Mouse (Mus musculus) hindbrain, embryonic 11.5 days (tissue): Measurements from ENCODE around the gene Olfr786. TPM values are rescaled to one million over a fixed set of nuclear protein-coding genes. Genes with fewer than 3 reads are reported as not detected.

Experiments
- ATAC-seq: fragments of 200-750 bp; cut with Nextera tagmentation; 2 replicates; pipeline ENCODE4 v1.8.0; 2017; ENCODE audit warnings: mild to moderate bottlenecking, moderate TSS enrichment, moderate library complexity; ENCODE audit not compliant: low FRiP score
- DNase-seq: peaks from one replicate; pipeline ENCODE4 v3.0.0-alpha.2; 2015; ENCODE audit warnings: low spot score
- H3K27ac ChIP-seq: fragments of 300-500 bp; sonication (generic); 2 replicates; pipeline ENCODE4 v1.5.1; 2014; ENCODE audit warnings: mild to moderate bottlenecking, low read depth, low read length
- H3K27me3 ChIP-seq: fragments of 300-500 bp; sonication (generic); 2 replicates; pipeline ENCODE4 v1.6.1; 2014; ENCODE audit warnings: mild to moderate bottlenecking, low read length, moderate library complexity, mixed read lengths; ENCODE audit not compliant: control insufficient read depth, insufficient read depth
- H3K36me3 ChIP-seq: fragments of 300-500 bp; sonication (generic); 2 replicates; pipeline ENCODE4 v1.6.1; 2014; ENCODE audit warnings: mild to moderate bottlenecking, low read length, moderate library complexity, mixed read lengths; ENCODE audit not compliant: control insufficient read depth, insufficient read depth
- H3K4me1 ChIP-seq: fragments of 300-500 bp; sonication (generic); replicated peaks from 2 replicates; pipeline ENCODE4 v1.6.1; 2014; ENCODE audit warnings: low read length, mixed read lengths; ENCODE audit not compliant: control insufficient read depth, insufficient read depth
- H3K4me2 ChIP-seq: fragments of 300-500 bp; sonication (generic); replicated peaks from 2 replicates; pipeline ENCODE4 v1.6.1; 2014; ENCODE audit warnings: mild to moderate bottlenecking, low read depth, low read length
- H3K4me3 ChIP-seq: fragments of 300-500 bp; sonication (generic); 2 replicates; pipeline ENCODE4 v1.5.1; 2014; ENCODE audit warnings: low read depth, low read length
- H3K9ac ChIP-seq: fragments of 300-500 bp; sonication (generic); 2 replicates; pipeline ENCODE4 v1.6.1; 2014; ENCODE audit warnings: low read depth, low read length
- H3K9me3 ChIP-seq: fragments of 300-500 bp; sonication (generic); 2 replicates; pipeline ENCODE4 v1.6.1; 2016; ENCODE audit warnings: low read length; ENCODE audit not compliant: control insufficient read depth
- WGBS: fragments of 180-500 bp; shearing (Covaris S2); extraction: QIAGEN DNeasy Blood & Tissue Kit; methylation state at CpG from one replicate; pipeline ENCODE4 v1.1.7; 2014; 5-methylcytosine and 5-hydroxymethylcytosine counted together
- polyA plus RNA-seq: library from polyadenylated mRNA; unstranded; fragments of >200 nt; fragmentation: Nextera tagmentation; extraction: Ambion mirVana; gene quantifications from 2 replicates; pipeline ENCODE4 v1.2.1, GENCODE M21; 2014

Gene Olfr786
- not detected in 2 replicates for polyA plus RNA-seq

- Histone ChIP-seq H3K27me3 (no peaks in the 10 kb centered on the region), H3K9ac (no peak within 1 kb of the TSS), H3K27ac (no peak within 1 kb of the TSS), H3K4me2 (no peak within 1 kb of the TSS), H3K4me3 (no peak within 1 kb of the TSS), H3K9me3 (no peaks in the 10 kb centered on the region), H3K4me1 (no peaks in the 10 kb centered on the region), H3K36me3 (no peaks in the 10 kb centered on the region)
- ATAC-seq, result no peak
- DNase-seq, result no peak
These were observed at the start of gene Olfr786 for GRCm38 (mm10) chr10:129427006-129427405. Gene Olfr786, plus strand, starts transcription at chr10:129427306.

- no peak within 1 kb of the TSS for H3K27ac ChIP-seq
- H3K4me2 ChIP-seq, result no peak within 1 kb of the TSS
- no peak for DNase-seq
- no peak within 1 kb of the TSS for H3K9ac ChIP-seq
- no peaks in the 10 kb centered on the region for H3K4me1 ChIP-seq
- H3K27me3 ChIP-seq, result no peaks in the 10 kb centered on the region
- no peaks in the 10 kb centered on the region for H3K36me3 ChIP-seq
- H3K4me3 ChIP-seq, result no peak within 1 kb of the TSS
- H3K9me3 ChIP-seq, result no peaks in the 10 kb centered on the region
- no peak for ATAC-seq
These were observed 43.3 kb upstream of the Olfr786 start, which contains the start of gene Olfr784 for GRCm38 (mm10) chr10:129383783-129384182. Gene Olfr784, plus strand, starts transcription at chr10:129384083.

- no peak for ATAC-seq
- WGBS, result 44% methylated on average over 5 of the region's 5 CpGs
These were observed 26.2 kb upstream of the Olfr786 start for GRCm38 (mm10) chr10:129400892-129401291.

GRCm38 (mm10) chr10:129405126-129405525, 22.0 kb upstream of the Olfr786 start, which contains the start of gene Olfr785:
Gene Olfr785, plus strand, starts transcription at chr10:129405426.
- WGBS, result 80% methylated on average over 2 of the region's 2 CpGs

More at GRCm38 (mm10) chr10:129400892-129401291, 26.2 kb upstream of the Olfr786 start:
- Histone ChIP-seq H3K4me3 (no peak overlapping the region), H3K27me3 (no peaks in the 10 kb centered on the region), H3K9me3 (no peaks in the 10 kb centered on the region), H3K27ac (no peak overlapping the region), H3K4me1 (no peaks in the 10 kb centered on the region), H3K4me2 (no peak overlapping the region), H3K36me3 (no peaks in the 10 kb centered on the region), H3K9ac (no peak overlapping the region)
- DNase-seq, result no peak

GRCm38 (mm10) chr10:129461562-129461961, 34.5 kb downstream of the Olfr786 start, which contains the start of gene Olfr787:
Gene Olfr787, plus strand, starts transcription at chr10:129461862.
- no peaks in the 10 kb centered on the region for H3K36me3 ChIP-seq
- ATAC-seq (no peak), DNase-seq (no peak)
- no peaks in the 10 kb centered on the region for H3K4me1 ChIP-seq
- H3K9me3 ChIP-seq, result no peaks in the 10 kb centered on the region
- no peak within 1 kb of the TSS for H3K9ac ChIP-seq
- no peak within 1 kb of the TSS for H3K4me2 ChIP-seq
- 82% methylated on average over 3 of the region's 3 CpGs for WGBS
- H3K4me3 ChIP-seq, result no peak within 1 kb of the TSS
- no peaks in the 10 kb centered on the region for H3K27me3 ChIP-seq
- no peak within 1 kb of the TSS for H3K27ac ChIP-seq

More at GRCm38 (mm10) chr10:129405126-129405525, 22.0 kb upstream of the Olfr786 start, which contains the start of gene Olfr785:
- ATAC-seq (no peak), DNase-seq (no peak)
- Histone ChIP-seq H3K36me3 (no peaks in the 10 kb centered on the region), H3K9me3 (no peaks in the 10 kb centered on the region), H3K4me1 (no peaks in the 10 kb centered on the region), H3K4me2 (no peak within 1 kb of the TSS), H3K27ac (no peak within 1 kb of the TSS), H3K27me3 (no peaks in the 10 kb centered on the region), H3K9ac (no peak within 1 kb of the TSS), H3K4me3 (no peak within 1 kb of the TSS)

- no peak within 1 kb of the TSS for H3K27ac ChIP-seq
- no peaks in the 10 kb centered on the region for H3K36me3 ChIP-seq
- no peaks in the 10 kb centered on the region for H3K4me1 ChIP-seq
- H3K4me2 ChIP-seq, result no peak within 1 kb of the TSS
- H3K9me3 ChIP-seq, result no peaks in the 10 kb centered on the region
- no peak within 1 kb of the TSS for H3K9ac ChIP-seq
- DNase-seq (no peak), ATAC-seq (no peak)
- no peak within 1 kb of the TSS for H3K4me3 ChIP-seq
- no peaks in the 10 kb centered on the region for H3K27me3 ChIP-seq
These were observed 43.6 kb downstream of the Olfr786 start, which contains the start of gene Olfr788 for GRCm38 (mm10) chr10:129470698-129471097. Gene Olfr788, plus strand, starts transcription at chr10:129470998.

- ATAC-seq (no peak), DNase-seq (no peak)
- H3K4me3 ChIP-seq, result no peak overlapping the region
These were observed 46.1 kb downstream of the Olfr786 start for GRCm38 (mm10) chr10:129473256-129473655.

GRCm38 (mm10) chr10:129473723-129474122, 46.6 kb downstream of the Olfr786 start:
- DNase-seq (no peak), ATAC-seq (no peak)
- Histone ChIP-seq H3K4me2 (no peak overlapping the region), H3K27ac (no peak overlapping the region), H3K4me3 (no peak overlapping the region), H3K27me3 (no peaks in the 10 kb centered on the region), H3K4me1 (no peaks in the 10 kb centered on the region), H3K36me3 (no peaks in the 10 kb centered on the region), H3K9me3 (no peaks in the 10 kb centered on the region), H3K9ac (no peak overlapping the region)

More at GRCm38 (mm10) chr10:129473256-129473655, 46.1 kb downstream of the Olfr786 start:
- Histone ChIP-seq H3K4me1 (no peaks in the 10 kb centered on the region), H3K9ac (no peak overlapping the region), H3K4me2 (no peak overlapping the region), H3K36me3 (no peaks in the 10 kb centered on the region), H3K9me3 (no peaks in the 10 kb centered on the region), H3K27me3 (no peaks in the 10 kb centered on the region), H3K27ac (no peak overlapping the region)
- 66% methylated on average over 2 of the region's 2 CpGs for WGBS

- ATAC-seq, result no peak
- Histone ChIP-seq H3K9ac (no peak within 1 kb of the TSS), H3K27ac (no peak within 1 kb of the TSS), H3K9me3 (no peaks in the 10 kb centered on the region), H3K36me3 (no peaks in the 10 kb centered on the region), H3K4me2 (no peak within 1 kb of the TSS), H3K27me3 (no peaks in the 10 kb centered on the region), H3K4me1 (no peaks in the 10 kb centered on the region), H3K4me3 (no peak within 1 kb of the TSS)
- DNase-seq, result no peak
- 73% methylated on average over 2 of the region's 2 CpGs for WGBS
These were observed 57.3 kb downstream of the Olfr786 start, which contains the start of gene Olfr789 for GRCm38 (mm10) chr10:129484452-129484851. Gene Olfr789, plus strand, starts transcription at chr10:129484752.
